Mouse (Mus musculus) telencephalon, adult 2 months (tissue): ENCODE measurements around the gene Basp1.
A peak's percentile ranks its signal among the peaks of the same experiment; 100 is the strongest.

ENCODE experiments used
- DNase-seq: peaks from one replicate; pipeline ENCODE4 v3.0.0-alpha.2; 2011; ENCODE audit warnings: low read depth, low spot score

The Basp1 gene

DNA sequence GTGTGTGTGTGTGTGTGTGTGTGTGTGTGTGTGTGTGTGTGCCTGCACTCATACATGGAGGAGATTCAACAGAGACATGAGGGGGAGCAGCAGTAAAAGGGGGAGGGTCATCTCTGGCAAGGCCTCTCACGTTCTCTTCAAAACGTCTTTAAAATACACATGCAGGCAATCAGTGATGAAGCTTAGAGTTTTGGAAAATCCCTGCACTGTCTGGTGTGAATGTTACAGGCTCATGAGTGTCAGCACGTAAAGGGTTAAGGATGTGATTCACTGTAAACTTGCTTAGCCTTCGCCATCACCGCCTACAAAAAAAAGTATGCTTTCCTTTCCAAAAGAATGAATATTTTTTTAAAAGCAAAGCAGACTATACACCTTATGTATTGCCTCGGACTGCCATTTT, 2.8 kb upstream of the Basp1 start:
- DNase-seq, result no peak

DNA sequence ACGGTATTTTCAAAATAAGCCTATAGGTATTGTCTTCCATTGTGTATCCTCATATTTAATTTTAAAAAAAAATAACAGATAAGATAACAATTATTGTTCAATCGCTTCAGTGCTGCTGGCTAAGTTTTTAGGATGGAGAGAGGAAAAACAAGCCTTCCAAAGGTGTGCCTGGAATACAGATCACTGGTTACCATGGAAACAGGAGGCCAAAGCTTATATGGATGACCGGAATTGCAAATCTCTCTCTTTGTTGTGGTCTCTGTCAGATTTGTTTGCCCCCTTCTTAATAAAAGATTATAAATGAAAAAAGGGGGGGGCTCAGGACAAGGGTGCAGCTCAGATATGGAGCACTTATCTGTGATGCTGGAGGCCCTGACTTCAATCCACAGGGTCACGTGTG, 2.4 kb upstream of the Basp1 start:
- no peak for DNase-seq

DNA sequence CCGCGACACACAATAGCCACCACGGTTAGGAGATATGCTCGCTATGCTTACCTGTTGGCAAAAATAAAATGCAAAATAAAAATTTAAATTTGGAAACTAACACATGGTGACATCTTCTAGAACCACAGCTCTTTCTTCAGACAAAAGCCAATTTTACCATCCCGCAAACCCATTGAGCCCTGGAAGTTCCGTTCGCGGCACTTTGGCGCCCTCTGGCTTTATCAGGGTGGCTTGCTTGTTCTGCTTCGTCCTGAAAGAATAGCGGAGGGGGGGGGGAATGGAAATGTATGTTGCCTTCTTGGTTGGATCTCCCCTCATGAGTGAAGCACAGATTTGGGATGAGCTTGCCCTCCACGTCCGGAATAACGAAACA, 1.2 kb upstream of the Basp1 start:
- DNase-seq, result peak; percentile 94

DNA sequence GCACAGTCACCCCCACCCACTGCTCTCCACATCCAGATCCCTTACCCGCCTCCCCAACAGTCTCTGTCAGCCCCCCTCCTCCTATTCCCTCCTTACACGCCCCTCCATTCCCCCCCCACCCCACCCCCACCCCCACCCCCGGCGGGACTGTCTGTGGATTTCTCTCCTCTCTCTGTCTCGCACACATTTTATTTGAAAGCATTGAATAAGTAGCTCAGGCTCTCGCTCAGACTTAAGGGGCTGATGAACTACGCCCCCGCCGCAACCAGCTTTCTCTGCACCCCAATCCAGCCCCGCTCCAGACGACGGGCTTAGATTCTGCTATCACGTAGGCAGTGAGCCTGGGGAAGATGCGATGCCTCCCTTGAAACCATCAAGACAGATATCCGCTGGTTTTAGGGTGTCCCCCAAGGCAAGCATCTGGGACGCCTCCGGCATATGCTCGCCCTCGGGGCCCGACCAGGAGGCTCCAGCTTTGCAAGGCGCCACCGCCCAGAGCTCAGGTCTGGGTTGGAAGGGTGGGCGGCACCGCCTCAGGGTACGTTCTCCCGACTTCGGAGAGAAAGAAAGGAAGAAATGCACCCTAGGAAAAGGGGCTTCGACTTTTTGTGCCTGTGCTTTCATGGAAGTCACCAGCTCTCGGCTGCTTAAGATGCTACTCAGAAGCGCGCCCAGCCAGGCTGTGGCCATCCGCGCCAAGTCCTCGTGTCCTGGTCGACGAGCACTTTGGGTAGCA, 615 bp upstream of the Basp1 start:
- DNase-seq, result peak; percentile 41

DNA sequence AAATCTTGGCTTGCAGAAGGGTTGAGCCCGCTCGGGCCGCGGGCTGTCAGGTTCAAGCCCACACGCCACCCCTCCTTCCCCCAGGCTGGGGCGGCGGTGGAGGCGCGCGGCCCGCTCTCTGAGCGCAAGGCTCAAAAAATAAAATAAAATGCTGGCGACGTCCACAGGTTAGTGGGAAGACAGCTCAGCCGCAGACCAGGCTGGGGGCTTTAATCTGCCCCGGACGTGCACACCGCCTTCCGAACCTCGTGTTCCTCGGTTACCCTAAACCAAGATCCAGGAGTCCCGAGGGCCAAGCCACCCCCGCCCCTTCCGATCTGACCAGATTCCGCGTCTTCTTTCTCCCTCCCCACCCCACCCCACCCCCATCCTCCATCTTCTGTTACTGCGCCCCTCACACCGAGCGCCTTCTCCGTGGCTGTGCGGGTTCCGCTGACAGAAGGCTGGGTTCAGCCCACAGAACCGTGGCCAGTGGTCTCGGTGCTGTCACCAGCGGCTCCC, 753 bp downstream of the Basp1 start:
- no peak for DNase-seq

DNA sequence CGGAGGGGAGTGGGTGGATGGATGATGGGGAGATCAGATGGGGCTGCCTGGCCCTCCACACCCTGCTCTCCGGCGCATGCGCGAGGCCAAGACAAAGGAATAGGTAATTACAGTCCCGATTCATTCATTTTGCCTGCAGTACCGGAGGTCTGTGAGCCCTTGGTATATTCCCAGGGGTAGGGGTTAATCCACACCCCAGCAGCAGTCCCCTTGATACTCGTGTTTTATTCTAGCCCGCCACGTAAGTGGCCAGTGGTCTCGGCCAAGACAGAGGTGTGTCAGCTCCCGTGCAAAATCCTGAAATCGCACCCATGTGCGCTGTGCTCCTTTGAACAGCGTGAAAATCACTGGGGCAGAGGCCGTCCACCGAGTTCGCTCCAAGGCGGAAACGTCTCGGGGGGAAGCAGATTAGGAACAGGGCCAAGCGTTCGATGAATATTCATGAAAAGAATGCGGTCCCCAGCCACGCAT, 1.4 kb downstream of the Basp1 start:
- peak; percentile 55 for DNase-seq

DNA sequence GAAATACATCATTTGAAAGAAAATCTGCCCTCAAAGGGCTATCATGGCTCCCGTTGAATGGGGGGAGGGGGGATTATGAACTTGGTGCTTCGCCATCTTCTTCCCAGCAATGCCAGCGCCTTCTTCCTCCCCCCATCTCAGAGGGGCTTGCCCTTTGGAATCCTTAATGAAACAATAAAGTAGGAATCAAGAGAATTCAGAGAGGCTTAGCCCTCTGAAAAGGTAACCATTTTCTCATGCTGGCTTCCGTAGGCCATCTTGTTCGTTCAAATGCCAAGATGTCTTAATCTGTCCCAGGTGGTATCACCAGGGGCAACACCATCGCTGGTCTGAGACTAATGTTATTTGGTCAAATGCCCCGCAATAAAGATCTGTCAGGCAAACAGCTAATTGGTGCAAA, 2.1 kb downstream of the Basp1 start:
- no peak for DNase-seq

DNA sequence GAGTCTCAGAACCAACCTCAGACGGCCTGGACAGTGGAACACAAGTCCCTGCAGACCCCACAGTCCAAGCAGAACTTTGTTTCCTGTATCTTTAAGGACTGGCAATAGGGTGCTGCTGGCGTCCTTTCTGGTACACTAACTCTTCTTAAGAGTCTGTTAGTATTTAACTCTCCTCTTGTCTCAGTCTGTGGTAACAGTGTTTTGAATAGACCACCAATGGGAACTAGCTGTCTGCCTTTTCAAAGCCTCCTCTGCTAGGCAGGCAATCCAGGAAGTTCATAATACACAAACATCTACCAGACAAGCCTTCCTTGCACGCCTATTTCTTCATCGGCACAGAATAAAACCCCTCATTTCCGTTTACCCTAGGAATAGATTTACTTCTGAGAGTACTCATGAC, 7.6 kb downstream of the Basp1 start:
- no peak for DNase-seq

DNA sequence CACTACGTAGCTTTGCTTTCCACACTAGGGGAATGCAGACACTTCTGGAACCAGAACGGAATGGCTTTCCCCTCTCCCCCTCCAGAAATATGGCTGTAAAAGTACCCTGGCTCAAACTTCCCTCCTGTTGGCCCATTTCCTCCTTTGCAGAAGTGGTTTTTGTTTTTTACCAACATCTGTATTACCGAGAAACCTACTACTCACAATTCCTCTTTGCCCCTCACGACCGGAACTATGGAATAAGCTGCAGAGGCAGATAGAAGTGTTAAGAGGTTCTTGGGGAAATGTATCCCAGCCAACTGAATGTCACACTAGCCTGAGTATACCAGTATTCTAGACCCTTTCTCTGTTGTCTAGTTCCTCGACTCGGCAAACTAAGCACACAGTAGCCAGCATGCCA, 9.7 kb downstream of the Basp1 start:
- no peak for DNase-seq

DNA sequence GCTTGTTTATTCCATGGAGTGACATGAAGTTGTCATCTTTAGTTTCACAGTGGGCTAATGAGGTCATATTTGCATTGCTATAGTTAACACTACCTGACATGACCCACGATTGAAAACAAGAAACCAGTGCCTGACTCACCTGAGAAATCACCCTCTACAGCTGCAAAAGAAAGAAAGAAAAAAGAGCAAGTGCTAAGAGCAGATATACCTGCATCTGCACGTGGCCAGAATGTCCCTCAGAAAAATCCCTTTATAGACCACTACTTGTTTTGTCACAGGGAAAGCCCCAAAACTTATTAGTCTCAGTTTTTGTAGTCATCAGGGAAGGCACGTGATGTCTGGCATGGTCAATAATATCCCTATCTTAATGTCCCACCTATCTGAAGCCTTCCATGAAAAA, 11.6 kb downstream of the Basp1 start:
- DNase-seq, result no peak

DNA sequence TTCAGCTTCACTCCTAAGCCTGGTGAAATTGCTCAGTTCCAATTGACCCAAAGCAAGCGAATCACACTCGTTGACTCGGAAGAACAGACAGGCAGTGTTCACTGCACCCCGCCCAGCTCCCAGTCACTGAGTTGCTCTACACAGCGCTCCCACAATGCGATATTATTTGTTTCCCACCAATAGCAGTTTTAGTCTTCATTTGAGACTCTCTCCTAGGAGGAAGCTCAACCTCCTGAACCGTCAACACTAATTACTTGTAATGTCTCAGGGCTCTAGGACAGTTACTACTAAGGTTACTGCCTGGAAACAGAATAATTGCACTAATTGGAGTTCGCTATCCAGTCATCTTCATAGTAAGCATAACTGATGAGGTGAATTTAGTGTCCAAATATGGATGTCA, 13.3 kb downstream of the Basp1 start:
- DNase-seq, result no peak

DNA sequence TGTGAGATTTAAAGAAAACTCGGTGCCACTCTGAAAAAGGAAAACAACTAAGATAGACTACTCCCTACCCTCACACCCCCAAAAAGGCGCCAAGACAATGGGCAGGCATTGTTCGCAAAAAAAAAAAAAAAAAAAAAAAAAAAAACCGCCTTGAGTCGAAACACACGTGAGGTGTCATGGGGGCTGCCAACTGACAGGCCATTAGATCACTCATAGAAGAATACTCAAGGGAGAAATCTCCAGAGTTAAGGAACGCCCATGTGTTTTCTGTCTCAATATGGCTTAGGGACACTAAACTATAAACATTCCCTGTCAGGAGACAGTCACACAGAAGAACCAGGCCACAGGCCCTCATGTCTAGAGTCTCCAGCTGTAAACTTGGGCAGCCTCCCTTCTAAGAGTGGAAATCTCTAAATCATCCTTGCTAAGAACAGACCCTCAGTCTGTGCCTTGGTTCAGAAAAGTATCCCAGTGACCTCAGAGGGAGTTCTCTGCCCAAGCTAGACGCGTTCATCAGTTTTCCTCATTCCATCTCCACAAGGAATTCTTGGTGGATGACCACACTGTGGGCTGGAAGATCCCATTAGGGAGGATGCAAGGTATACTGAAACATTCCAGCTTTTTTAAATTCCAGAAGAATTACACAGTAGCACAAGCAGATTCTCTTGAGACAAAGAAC, 17.5 kb downstream of the Basp1 start:
- DNase-seq, result no peak

DNA sequence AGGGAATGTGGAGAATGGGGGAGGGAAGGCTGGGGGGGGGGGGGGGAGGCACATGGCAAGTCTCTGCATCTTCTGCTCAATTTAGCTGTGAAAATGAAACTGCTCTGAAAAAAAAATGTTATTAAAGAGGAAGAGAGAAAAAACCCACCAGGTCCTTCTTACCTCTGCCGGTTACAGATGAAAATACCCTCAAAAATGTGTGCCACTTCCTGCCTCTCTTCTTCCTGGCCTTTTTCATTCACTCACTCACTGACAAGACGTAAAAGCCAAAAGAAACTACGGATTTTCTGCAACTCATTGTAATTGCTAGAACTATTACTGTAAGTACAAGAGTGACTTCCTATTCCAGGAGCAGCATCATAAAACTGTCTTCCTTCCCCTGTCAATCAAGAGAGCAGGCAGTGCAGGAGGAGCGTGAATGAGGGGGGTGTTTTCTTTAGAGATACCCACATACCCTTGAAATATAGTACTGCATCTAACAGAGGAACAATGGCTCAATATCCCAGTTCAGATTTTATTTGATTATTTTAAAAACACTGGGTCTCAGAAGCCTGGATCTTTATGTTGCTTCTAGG, 21.0 kb downstream of the Basp1 start:
- DNase-seq, result no peak

DNA sequence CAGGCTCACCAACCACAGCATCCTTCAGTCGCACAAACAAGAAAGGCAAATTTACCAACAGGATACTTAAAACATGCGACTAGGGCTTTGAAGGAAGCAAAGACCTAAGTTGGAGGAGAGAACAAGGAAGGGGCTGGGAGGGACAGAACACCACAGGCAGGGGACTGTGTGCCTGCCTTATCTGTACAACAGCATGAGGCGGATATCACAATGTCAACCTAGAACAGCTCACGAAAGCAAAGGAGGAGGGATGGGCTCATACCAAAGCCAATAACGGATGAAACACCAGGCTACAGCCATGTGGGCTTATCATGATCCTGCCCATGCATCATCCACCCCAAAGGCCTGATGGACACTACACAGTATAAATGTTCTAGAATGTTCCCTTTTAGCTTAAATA, 22.4 kb downstream of the Basp1 start:
- DNase-seq, result no peak

DNA sequence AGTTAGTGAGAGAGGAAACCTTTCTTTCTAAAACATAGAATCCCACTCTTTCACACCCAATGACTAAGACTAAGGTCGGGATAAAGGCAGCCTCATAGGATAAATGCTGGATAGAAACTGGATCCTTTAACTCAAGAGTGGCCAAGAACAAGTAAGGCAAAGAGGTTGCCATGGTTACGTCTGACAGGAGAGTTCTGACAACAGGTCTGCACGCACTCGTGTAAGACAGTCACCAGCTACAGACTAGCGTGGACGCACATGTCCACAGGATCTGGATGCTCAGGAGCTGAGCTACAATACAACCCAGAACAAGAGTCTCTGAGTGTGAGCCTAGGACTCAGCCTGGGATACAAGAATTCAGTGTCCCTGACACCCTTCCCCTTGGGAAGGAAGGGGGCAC, 26.0 kb downstream of the Basp1 start:
- no peak for DNase-seq

DNA sequence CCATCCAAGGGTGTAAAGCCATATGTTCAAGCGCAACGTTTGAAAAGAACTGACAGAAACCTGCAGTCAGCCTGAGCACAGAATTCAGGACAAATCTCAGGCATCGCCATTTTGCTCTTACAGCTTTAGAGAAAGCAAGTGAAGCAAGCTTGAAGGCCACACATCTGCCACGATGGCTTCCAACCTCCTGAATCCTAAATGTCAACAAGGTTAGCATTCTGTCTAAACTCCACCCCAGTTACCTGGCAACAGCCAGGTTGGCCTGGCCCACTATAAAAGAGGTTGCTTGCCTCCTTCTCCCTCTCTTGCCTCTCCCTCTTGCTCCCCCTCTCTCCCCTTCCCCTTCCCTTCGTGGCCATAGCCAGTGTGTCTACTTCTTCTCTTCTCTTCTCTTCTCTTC, 33.5 kb downstream of the Basp1 start:
- DNase-seq, result no peak

DNA sequence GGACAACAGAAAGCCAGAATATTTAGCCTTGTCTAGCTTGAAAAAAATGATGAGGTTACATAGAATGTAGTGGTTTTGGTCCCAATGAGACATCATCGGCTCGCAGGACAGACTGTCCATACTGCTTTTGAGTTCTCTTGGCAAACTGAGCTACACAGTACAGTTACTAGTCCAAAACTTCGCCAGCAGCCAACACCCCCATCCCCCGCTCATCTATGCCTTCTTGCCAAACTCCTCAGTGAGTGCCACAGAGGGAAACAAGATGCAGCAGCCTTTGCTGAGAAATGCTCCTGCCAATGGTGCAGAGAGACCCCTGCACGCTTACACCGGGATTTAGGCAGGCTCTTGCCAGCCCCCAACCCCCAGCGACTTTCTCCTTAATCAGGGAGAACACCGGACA, 34.9 kb downstream of the Basp1 start:
- DNase-seq, result no peak

DNA sequence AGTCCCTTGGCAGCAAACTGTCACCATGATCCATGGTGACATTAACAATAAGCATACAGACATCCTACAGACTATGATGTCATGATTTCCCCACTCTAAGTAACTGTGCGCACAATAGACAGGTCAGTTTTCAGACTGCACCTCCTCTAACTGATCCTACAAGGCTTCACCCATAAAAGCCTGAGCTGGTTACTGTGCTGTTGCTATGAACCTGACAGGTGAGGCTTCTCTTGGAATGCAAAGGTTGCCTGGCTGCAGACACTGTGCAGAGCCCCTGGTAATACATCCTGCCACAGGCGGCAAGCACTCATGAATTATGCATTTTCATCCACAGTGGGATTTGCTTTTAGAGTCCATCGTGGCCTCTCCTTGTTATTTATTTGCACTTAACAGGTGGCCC, 36.6 kb downstream of the Basp1 start:
- DNase-seq, result no peak

DNA sequence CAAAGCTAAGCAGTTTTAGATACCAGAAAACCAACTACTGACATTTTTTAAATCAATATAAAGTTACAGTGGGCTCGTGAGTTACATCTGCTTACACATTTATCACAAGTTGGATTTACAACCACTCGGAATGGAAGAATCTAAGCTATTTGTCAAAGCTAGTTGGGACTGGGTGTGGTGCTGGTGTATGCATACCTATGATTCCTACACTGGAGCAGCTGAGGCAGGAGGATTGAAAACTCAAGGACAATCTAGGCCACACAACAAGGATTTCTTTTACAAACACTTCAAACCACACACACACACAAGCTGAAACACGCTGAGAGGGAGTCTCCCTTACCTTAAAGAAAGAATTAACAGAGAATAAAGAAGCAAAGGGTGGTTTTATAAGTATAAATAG, 40.1 kb downstream of the Basp1 start:
- DNase-seq, result no peak

DNA sequence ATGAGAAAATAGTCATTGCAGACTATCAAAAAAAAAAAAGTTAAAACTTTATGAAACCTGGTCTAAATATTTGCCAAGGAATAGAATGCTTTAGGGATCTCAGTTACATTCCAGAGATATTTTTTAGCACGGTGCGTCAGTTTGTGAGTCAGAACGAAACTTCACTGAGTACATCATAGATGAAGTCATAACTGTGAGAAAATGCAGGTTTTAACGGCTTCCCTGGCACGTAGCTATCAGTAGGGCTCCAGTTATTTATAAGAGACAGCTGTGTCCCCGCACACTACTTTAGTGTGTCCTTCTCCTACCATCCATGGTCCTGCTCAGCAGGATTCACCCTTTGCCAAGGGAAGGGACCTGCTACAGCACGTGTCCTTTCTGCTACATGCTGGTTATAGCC, 44.0 kb downstream of the Basp1 start:
- no peak for DNase-seq

DNA sequence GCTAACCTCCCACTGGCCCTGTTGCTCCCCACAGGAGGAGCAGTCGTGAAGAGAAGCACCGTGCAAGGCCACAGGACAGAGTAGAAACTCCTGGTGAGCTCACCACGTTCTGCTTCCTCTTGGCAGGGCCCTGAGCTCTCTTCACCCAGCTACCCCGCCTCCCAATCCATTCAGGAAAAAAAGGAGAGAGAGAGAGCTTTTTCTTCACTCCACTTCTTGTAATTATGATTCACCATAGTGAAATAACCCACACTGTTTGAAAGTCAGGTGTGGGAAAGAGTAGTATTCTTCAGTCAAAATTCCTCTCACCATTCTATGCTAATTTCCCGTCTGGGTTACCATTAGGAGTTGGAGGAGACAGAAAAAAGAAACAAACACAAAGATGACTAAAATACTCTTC, 48.1 kb downstream of the Basp1 start:
- no peak for DNase-seq

DNA sequence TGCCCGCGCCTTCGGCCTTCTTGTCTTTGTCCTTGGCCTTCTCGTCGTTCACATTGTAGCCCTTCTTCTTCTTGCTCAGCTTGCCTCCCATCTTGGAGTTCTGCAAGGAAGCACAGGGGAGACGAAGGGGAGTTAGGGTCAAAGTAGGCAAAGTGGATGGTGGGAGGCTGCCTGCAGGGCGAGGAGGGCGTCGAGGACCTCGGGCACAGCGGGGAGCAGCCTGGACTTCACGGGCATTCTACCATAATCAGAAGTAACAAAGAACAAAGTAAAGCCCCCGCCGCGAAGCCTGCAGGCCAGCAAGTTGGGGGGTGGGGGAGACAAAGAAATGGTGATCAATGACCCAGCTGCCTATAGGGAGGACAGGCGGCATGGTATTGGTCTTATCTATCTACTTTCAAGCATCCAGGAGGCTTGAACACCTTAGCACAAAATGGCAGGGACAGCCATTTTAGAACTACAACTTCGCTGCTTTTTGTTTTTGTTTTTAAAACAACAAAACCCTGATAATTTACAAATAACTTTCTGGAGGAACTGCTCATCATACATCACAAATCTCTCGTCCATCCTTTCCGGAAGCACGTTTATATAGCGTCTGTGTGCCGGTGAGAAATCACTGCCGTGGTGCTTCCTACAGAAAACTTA, 48.6 kb downstream of the Basp1 start:
- DNase-seq, result no peak
